In the genomic region with DNA sequence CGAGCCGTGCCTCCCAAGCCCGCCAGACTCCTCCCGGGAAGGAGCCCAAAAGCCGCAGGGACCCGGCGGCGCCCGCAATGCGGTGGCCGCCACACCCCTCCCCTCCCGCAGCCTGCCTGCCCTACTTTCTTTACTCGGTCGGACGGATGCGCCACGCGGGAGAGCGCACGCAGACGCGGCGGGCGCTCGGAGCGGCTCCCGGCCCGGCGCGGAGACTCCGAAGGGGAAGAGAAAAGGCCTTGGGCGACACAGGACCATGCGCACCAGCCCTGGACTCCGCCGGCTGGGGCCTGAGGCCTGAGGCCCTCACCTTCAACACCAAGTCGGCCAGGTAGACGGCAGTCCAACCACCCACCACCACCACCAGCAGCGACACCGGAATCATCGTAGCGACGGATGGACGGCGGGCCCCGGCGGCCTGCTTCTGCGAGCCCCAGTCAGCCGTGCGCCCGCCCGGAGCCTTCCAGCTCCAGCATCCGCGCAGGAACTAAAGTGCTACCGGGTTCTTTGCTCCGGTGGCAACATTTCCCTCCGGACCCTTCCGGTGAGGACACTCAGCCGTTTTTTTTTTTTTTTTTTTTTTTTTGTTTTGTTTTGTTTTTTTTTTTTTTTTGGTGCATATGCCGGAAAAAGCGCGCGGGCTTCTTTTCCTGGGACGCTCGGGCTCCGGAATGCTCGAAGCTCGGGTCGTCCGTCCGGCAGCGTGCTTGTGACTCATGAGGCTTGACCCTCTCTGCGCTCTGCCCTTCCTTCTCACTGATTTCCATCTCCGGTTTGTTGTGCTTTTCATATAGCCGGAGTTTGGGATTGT, we compare ENCODE assay signal across 8 mouse cellular contexts. TPM values are rescaled to one million over a fixed set of nuclear protein-coding genes. Genes with fewer than 3 reads are reported as not detected.
DNase-seq lines count a peak whose midpoint lies in the region; ATAC-seq lines count a peak whose summit lies in the region.

Gene Mbtps2, minus strand, starts transcription at position 530 of the 811 bp plus-strand sequence.

- H3K4me3 ChIP-seq in embryonic facial prominence, embryonic 15.5 days (replicated peaks), result peak within 1 kb of the TSS; percentile 60
- peak within 1 kb of the TSS; percentile 58 for H3K4me3 ChIP-seq in heart, embryonic 11.5 days (ENCODE audit: low read depth, low read length)
- peak within 1 kb of the TSS; percentile 65 for H3K4me3 ChIP-seq in kidney, embryonic 16.5 days (ENCODE audit: low read length)
- peak within 1 kb of the TSS; percentile 64 for H3K4me3 ChIP-seq in liver, embryonic 15.5 days (replicated peaks)
- peak within 1 kb of the TSS; percentile 58 for H3K4me3 ChIP-seq in neural tube, embryonic 11.5 days (ENCODE audit: low read depth, low read length)
- peak within 1 kb of the TSS; percentile 62 for H3K4me3 ChIP-seq in stomach, embryonic 16.5 days (replicated peaks; ENCODE audit: low read length)

- ATAC-seq in embryonic facial prominence, embryonic 15.5 days (ENCODE audit: insufficient number of reproducible peaks, low FRiP score, low TSS enrichment, low read depth), result peak; percentile 85
- ATAC-seq in heart, embryonic 11.5 days (replicated peaks; ENCODE audit: insufficient number of reproducible peaks, low FRiP score, low TSS enrichment), result peak; percentile 76
- ATAC-seq in kidney, embryonic 16.5 days (ENCODE audit: low FRiP score, low TSS enrichment), result peak; percentile 90
- ATAC-seq in liver, embryonic 15.5 days (ENCODE audit: insufficient read depth), result peak; percentile 85
- ATAC-seq in neural tube, embryonic 11.5 days (ENCODE audit: insufficient read depth, low FRiP score, low TSS enrichment), result peak; percentile 83
- ATAC-seq in stomach, embryonic 16.5 days (ENCODE audit: insufficient read depth, low FRiP score), result peak; percentile 88

- peak within 1 kb of the TSS; percentile 54 for H3K9ac ChIP-seq in embryonic facial prominence, embryonic 15.5 days
- H3K9ac ChIP-seq in heart, embryonic 11.5 days (ENCODE audit: low read depth, low read length), result peak within 1 kb of the TSS; percentile 87
- peak within 1 kb of the TSS; percentile 90 for H3K9ac ChIP-seq in kidney, embryonic 16.5 days (replicated peaks; ENCODE audit: low read length)
- peak within 1 kb of the TSS; percentile 58; the same call in 1 of the 2 replicates for H3K9ac ChIP-seq in liver, embryonic 15.5 days
- peak within 1 kb of the TSS; percentile 84 for H3K9ac ChIP-seq in neural tube, embryonic 11.5 days (ENCODE audit: low read length)
- peak within 1 kb of the TSS; percentile 75 for H3K9ac ChIP-seq in stomach, embryonic 16.5 days (ENCODE audit: low read length)

- H3K4me1 ChIP-seq in embryonic facial prominence, embryonic 15.5 days, result no peaks in the 10 kb centered on the region; the same call in 1 of the 2 replicates
- H3K4me1 ChIP-seq in heart, embryonic 11.5 days (ENCODE audit: control insufficient read depth, insufficient read depth, low read length), result no peaks in the 10 kb centered on the region; the same call in 1 of the 2 replicates
- no peaks in the 10 kb centered on the region for H3K4me1 ChIP-seq in kidney, embryonic 16.5 days (ENCODE audit: insufficient read depth, low read length)
- peaks cover 8% of the 10 kb centered on the region; the same call in 1 of the 2 replicates for H3K4me1 ChIP-seq in liver, embryonic 15.5 days (replicated peaks)
- H3K4me1 ChIP-seq in neural tube, embryonic 11.5 days (ENCODE audit: control insufficient read depth, insufficient read depth, low read length), result no peaks in the 10 kb centered on the region
- 0 out of 2 replicates have a peak, but pooled peaks cover 4% of the 10 kb centered on the region for H3K4me1 ChIP-seq in stomach, embryonic 16.5 days (ENCODE audit: control insufficient read depth, insufficient read depth, low read length)

- H3K4me2 ChIP-seq in embryonic facial prominence, embryonic 15.5 days (replicated peaks), result peak within 1 kb of the TSS; percentile 48
- H3K4me2 ChIP-seq in heart, embryonic 11.5 days, result peak within 1 kb of the TSS; percentile 60
- peak within 1 kb of the TSS; percentile 49 for H3K4me2 ChIP-seq in kidney, embryonic 16.5 days (replicated peaks; ENCODE audit: low read depth, low read length)
- peak within 1 kb of the TSS; percentile 67 for H3K4me2 ChIP-seq in liver, embryonic 15.5 days
- peak within 1 kb of the TSS; percentile 43 for H3K4me2 ChIP-seq in neural tube, embryonic 11.5 days (ENCODE audit: low read depth)
- H3K4me2 ChIP-seq in stomach, embryonic 16.5 days (ENCODE audit: low read depth, low read length), result peak within 1 kb of the TSS; percentile 47

- H3K9me3 ChIP-seq in embryonic facial prominence, embryonic 15.5 days (replicated peaks), result no peaks in the 10 kb centered on the region
- no peaks in the 10 kb centered on the region for H3K9me3 ChIP-seq in heart, embryonic 11.5 days (replicated peaks; ENCODE audit: control insufficient read depth, low read length)
- no peaks in the 10 kb centered on the region for H3K9me3 ChIP-seq in kidney, embryonic 16.5 days (ENCODE audit: low read length)
- H3K9me3 ChIP-seq in liver, embryonic 15.5 days (replicated peaks), result no peaks in the 10 kb centered on the region
- no peaks in the 10 kb centered on the region for H3K9me3 ChIP-seq in neural tube, embryonic 11.5 days (ENCODE audit: control insufficient read depth, low read length)
- no peaks in the 10 kb centered on the region for H3K9me3 ChIP-seq in stomach, embryonic 16.5 days (replicated peaks; ENCODE audit: control insufficient read depth, low read length)

- H3K27ac ChIP-seq in embryonic facial prominence, embryonic 15.5 days (replicated peaks), result peak within 1 kb of the TSS; percentile 92
- H3K27ac ChIP-seq in heart, embryonic 11.5 days (ENCODE audit: low read depth, low read length), result peak within 1 kb of the TSS; percentile 84
- peak within 1 kb of the TSS; percentile 95 for H3K27ac ChIP-seq in kidney, embryonic 16.5 days (ENCODE audit: low read length)
- peak within 1 kb of the TSS; percentile 71 for H3K27ac ChIP-seq in liver, embryonic 15.5 days (replicated peaks)
- H3K27ac ChIP-seq in neural tube, embryonic 11.5 days (ENCODE audit: low read depth, low read length), result peak within 1 kb of the TSS; percentile 83
- peak within 1 kb of the TSS; percentile 93 for H3K27ac ChIP-seq in stomach, embryonic 16.5 days (ENCODE audit: low read length)

- H3K27me3 ChIP-seq in embryonic facial prominence, embryonic 15.5 days, result no peaks in the 10 kb centered on the region
- H3K27me3 ChIP-seq in heart, embryonic 11.5 days (ENCODE audit: control insufficient read depth, insufficient read depth, low read length), result no peaks in the 10 kb centered on the region
- no peaks in the 10 kb centered on the region; the same call in 1 of the 2 replicates for H3K27me3 ChIP-seq in kidney, embryonic 16.5 days (ENCODE audit: insufficient read depth, low read length)
- no peaks in the 10 kb centered on the region for H3K27me3 ChIP-seq in liver, embryonic 15.5 days
- H3K27me3 ChIP-seq in neural tube, embryonic 11.5 days (ENCODE audit: control insufficient read depth, insufficient read depth, low read length), result no peaks in the 10 kb centered on the region
- no peaks in the 10 kb centered on the region for H3K27me3 ChIP-seq in stomach, embryonic 16.5 days (ENCODE audit: control insufficient read depth, insufficient read depth, low read length)

- peak; percentile 83 for DNase-seq in 416B (ENCODE audit: low read depth)
- DNase-seq in adrenal gland, postnatal 25 days, result peak; percentile 52
- peak; percentile 72 for DNase-seq in neural tube, embryonic 11.5 days (ENCODE audit: low spot score)

- WGBS in embryonic facial prominence, embryonic 15.5 days, result 23% methylated on average over 70 of the region's 74 CpGs
- WGBS in heart, embryonic 11.5 days (ENCODE audit: insufficient replicate concordance), result 12% methylated on average over 70 of the region's 74 CpGs
- WGBS in kidney, embryonic 16.5 days, result 20% methylated on average over 43 of the region's 74 CpGs
- 13% methylated on average over 72 of the region's 74 CpGs for WGBS in liver, embryonic 15.5 days (ENCODE audit: insufficient replicate concordance)
- 17% methylated on average over 68 of the region's 74 CpGs for WGBS in neural tube, embryonic 11.5 days
- WGBS in stomach, embryonic 16.5 days, result 16% methylated on average over 73 of the region's 74 CpGs

- no peaks in the 10 kb centered on the region for H3K36me3 ChIP-seq in embryonic facial prominence, embryonic 15.5 days
- no peaks in the 10 kb centered on the region for H3K36me3 ChIP-seq in heart, embryonic 11.5 days (ENCODE audit: control insufficient read depth, insufficient read depth, low read length)
- H3K36me3 ChIP-seq in kidney, embryonic 16.5 days (ENCODE audit: insufficient read depth, low read length), result no peaks in the 10 kb centered on the region
- no peaks in the 10 kb centered on the region for H3K36me3 ChIP-seq in liver, embryonic 15.5 days (replicated peaks)
- no peaks in the 10 kb centered on the region for H3K36me3 ChIP-seq in neural tube, embryonic 11.5 days (ENCODE audit: control insufficient read depth, insufficient read depth, low read length)
- no peaks in the 10 kb centered on the region for H3K36me3 ChIP-seq in stomach, embryonic 16.5 days (ENCODE audit: control insufficient read depth, insufficient read depth, low read length)

RNA-seq across cellular contexts. Expression of gene Mbtps2, which starts in this region (rescaled TPM):
- total RNA-seq in adrenal gland, postnatal 25 days (2021), result 20.8 and 26.1 TPM in 2 replicates
- polyA plus RNA-seq in embryonic facial prominence, embryonic 15.5 days (2015; fragmentation: Nextera tagmentation; extraction: Ambion mirVana), result 18.4 and 19.5 TPM in 2 replicates
- 14.9 and 16.4 TPM in 2 replicates for polyA plus RNA-seq in heart, embryonic 11.5 days (2014; fragmentation: Nextera tagmentation; extraction: Ambion mirVana)
- 21.2 and 24.9 TPM in 2 replicates for polyA plus RNA-seq in kidney, embryonic 16.5 days (2015; fragmentation: Nextera tagmentation; extraction: Ambion mirVana)
- polyA plus RNA-seq in liver, embryonic 15.5 days (2015; fragmentation: Nextera tagmentation; extraction: Ambion mirVana), result 4.7 and 5.4 TPM in 2 replicates
- 25.2 and 26.3 TPM in 2 replicates for polyA plus RNA-seq in neural tube, embryonic 11.5 days (2014; fragmentation: Nextera tagmentation; extraction: Ambion mirVana)
- 19.5 and 20.1 TPM in 2 replicates for polyA plus RNA-seq in stomach, embryonic 16.5 days (2015; fragmentation: Nextera tagmentation; extraction: Ambion mirVana)

Comparison
In these comparisons a context has a peak if more than half of its experiments do, and no peak if none do; other contexts are left out.
1. Peak in every context shown above with its lines: DNase-seq, ATAC-seq, H3K4me3 ChIP-seq and H3K27ac ChIP-seq.